Mouse (Mus musculus): ENCODE results near the gene Arcn1. TPM values are rescaled to one million over a fixed set of nuclear protein-coding genes. Genes with fewer than 3 reads are reported as not detected.

Arcn1 gene
- polyA plus RNA-seq, 1 experiment, result 86.7 TPM

- Histone ChIP-seq H3K27ac (ENCODE audit: insufficient read depth, low read depth, low read length) (no peak overlapping the region), H3K4me3 (ENCODE audit: insufficient read depth, low read length) (no peak overlapping the region), H3K4me1 (ENCODE audit: control insufficient read depth, insufficient read depth, low read length) (peaks cover 2% of the 10 kb centered on the region; the same call in 1 of the 2 replicates)
- no peak for TF ChIP-seq POLR2A (IDR thresholded peaks at IDR 0.05; ENCODE audit: borderline replicate concordance, low read depth, low read length)
- TF ChIP-seq CTCF (IDR thresholded peaks at IDR 0.05; ENCODE audit: low read depth, low read length), result no peak
Measured at GRCm38 (mm10) chr9:44732921-44733530, 34.6 kb downstream of the Arcn1 start.

GRCm38 (mm10) chr9:44732130-44732549 lies 35.5 kb downstream of the Arcn1 start:
- Histone ChIP-seq H3K27ac (ENCODE audit: insufficient read depth, low read depth, low read length) (no peak overlapping the region), H3K4me1 (ENCODE audit: control insufficient read depth, insufficient read depth, low read length) (peaks cover 9% of the 10 kb centered on the region), H3K4me3 (ENCODE audit: insufficient read depth, low read length) (no peak overlapping the region)
- TF ChIP-seq POLR2A (IDR thresholded peaks at IDR 0.05; ENCODE audit: borderline replicate concordance, low read depth, low read length), result no peak
- TF ChIP-seq CTCF (IDR thresholded peaks at IDR 0.05; ENCODE audit: low read depth, low read length), result no peak

- TF ChIP-seq POLR2A (IDR thresholded peaks at IDR 0.05; ENCODE audit: borderline replicate concordance, low read depth, low read length) (no peak), CTCF (IDR thresholded peaks at IDR 0.05; ENCODE audit: low read depth, low read length) (no peak)
- Histone ChIP-seq H3K27ac (ENCODE audit: insufficient read depth, low read depth, low read length) (no peak overlapping the region), H3K4me1 (ENCODE audit: control insufficient read depth, insufficient read depth, low read length) (peaks cover 25% of the 10 kb centered on the region), H3K4me3 (ENCODE audit: insufficient read depth, low read length) (no peak overlapping the region)
Measured at GRCm38 (mm10) chr9:44727441-44727840, 40.2 kb downstream of the Arcn1 start.

GRCm38 (mm10) chr9:44726431-44727146 lies 41.1 kb downstream of the Arcn1 start:
- H3K4me1 ChIP-seq (ENCODE audit: control insufficient read depth, insufficient read depth, low read length), result peaks cover 28% of the 10 kb centered on the region
- no peak overlapping the region for H3K27ac ChIP-seq (ENCODE audit: insufficient read depth, low read depth, low read length)
- TF ChIP-seq POLR2A (IDR thresholded peaks at IDR 0.05; ENCODE audit: borderline replicate concordance, low read depth, low read length) (no peak), CTCF (IDR thresholded peaks at IDR 0.05; ENCODE audit: low read depth, low read length) (no peak)
- no peak overlapping the region for H3K4me3 ChIP-seq (ENCODE audit: insufficient read depth, low read length)

- Histone ChIP-seq H3K4me1 (ENCODE audit: control insufficient read depth, insufficient read depth, low read length) (peaks cover 37% of the 10 kb centered on the region), H3K27ac (ENCODE audit: insufficient read depth, low read depth, low read length) (no peak overlapping the region), H3K4me3 (ENCODE audit: insufficient read depth, low read length) (no peak overlapping the region)
- no peak for TF ChIP-seq CTCF (IDR thresholded peaks at IDR 0.05; ENCODE audit: low read depth, low read length)
- no peak for TF ChIP-seq POLR2A (IDR thresholded peaks at IDR 0.05; ENCODE audit: borderline replicate concordance, low read depth, low read length)
Measured at GRCm38 (mm10) chr9:44724665-44725064, 43.0 kb downstream of the Arcn1 start.

GRCm38 (mm10) chr9:44724223-44724622 lies 43.4 kb downstream of the Arcn1 start:
- H3K27ac ChIP-seq (ENCODE audit: insufficient read depth, low read depth, low read length), result no peak overlapping the region
- TF ChIP-seq CTCF (IDR thresholded peaks at IDR 0.05; ENCODE audit: low read depth, low read length) (no peak), POLR2A (IDR thresholded peaks at IDR 0.05; ENCODE audit: borderline replicate concordance, low read depth, low read length) (no peak)
- peaks cover 37% of the 10 kb centered on the region for H3K4me1 ChIP-seq (ENCODE audit: control insufficient read depth, insufficient read depth, low read length)
- H3K4me3 ChIP-seq (ENCODE audit: insufficient read depth, low read length), result no peak overlapping the region

- peaks cover 37% of the 10 kb centered on the region for H3K4me1 ChIP-seq (ENCODE audit: control insufficient read depth, insufficient read depth, low read length)
- H3K4me3 ChIP-seq (ENCODE audit: insufficient read depth, low read length), result no peak overlapping the region
- TF ChIP-seq POLR2A (IDR thresholded peaks at IDR 0.05; ENCODE audit: borderline replicate concordance, low read depth, low read length), result no peak
- TF ChIP-seq CTCF (IDR thresholded peaks at IDR 0.05; ENCODE audit: low read depth, low read length), result no peak
- no peak overlapping the region for H3K27ac ChIP-seq (ENCODE audit: insufficient read depth, low read depth, low read length)
Measured at GRCm38 (mm10) chr9:44723521-44724041, 44.1 kb downstream of the Arcn1 start.

- no peak for TF ChIP-seq CTCF (IDR thresholded peaks at IDR 0.05; ENCODE audit: low read depth, low read length)
- TF ChIP-seq POLR2A (IDR thresholded peaks at IDR 0.05; ENCODE audit: borderline replicate concordance, low read depth, low read length), result no peak
- Histone ChIP-seq H3K4me3 (ENCODE audit: insufficient read depth, low read length) (no peak overlapping the region), H3K4me1 (ENCODE audit: control insufficient read depth, insufficient read depth, low read length) (peaks cover 37% of the 10 kb centered on the region), H3K27ac (ENCODE audit: insufficient read depth, low read depth, low read length) (peak overlapping the region; percentile 37)
Measured at GRCm38 (mm10) chr9:44723008-44723407, 44.6 kb downstream of the Arcn1 start.

- no peak for TF ChIP-seq CTCF (IDR thresholded peaks at IDR 0.05; ENCODE audit: low read depth, low read length)
- no peak for TF ChIP-seq POLR2A (IDR thresholded peaks at IDR 0.05; ENCODE audit: borderline replicate concordance, low read depth, low read length)
- Histone ChIP-seq H3K27ac (ENCODE audit: insufficient read depth, low read depth, low read length) (peak overlapping the region; percentile 37), H3K4me1 (ENCODE audit: control insufficient read depth, insufficient read depth, low read length) (peaks cover 33% of the 10 kb centered on the region), H3K4me3 (ENCODE audit: insufficient read depth, low read length) (no peak overlapping the region)
Measured at GRCm38 (mm10) chr9:44722575-44722974, 45.1 kb downstream of the Arcn1 start.

- H3K4me1 ChIP-seq (ENCODE audit: control insufficient read depth, insufficient read depth, low read length), result peaks cover 28% of the 10 kb centered on the region
- H3K4me3 ChIP-seq (ENCODE audit: insufficient read depth, low read length), result no peak overlapping the region
- TF ChIP-seq POLR2A (IDR thresholded peaks at IDR 0.05; ENCODE audit: borderline replicate concordance, low read depth, low read length) (no peak), CTCF (IDR thresholded peaks at IDR 0.05; ENCODE audit: low read depth, low read length) (no peak)
- no peak overlapping the region for H3K27ac ChIP-seq (ENCODE audit: insufficient read depth, low read depth, low read length)
Measured at GRCm38 (mm10) chr9:44721877-44722186, 45.8 kb downstream of the Arcn1 start.
